Mouse (Mus musculus): ENCODE data around the gene Actr2. TPM values are rescaled to one million over a fixed set of nuclear protein-coding genes. Genes with fewer than 3 reads are reported as not detected.
A peak's percentile ranks its signal among the peaks of the same experiment; 100 is the strongest.

Gene Actr2
- polyA plus RNA-seq, 1 experiment: 392 TPM

GRCm38 (mm10) chr11:20116701-20117100 is 4.0 kb upstream of the Actr2 start:
- Histone ChIP-seq H3K27ac (ENCODE audit: insufficient read depth, low read depth, low read length) (no peak overlapping the region), H3K4me3 (ENCODE audit: insufficient read depth, low read length) (no peak overlapping the region), H3K4me1 (ENCODE audit: control insufficient read depth, insufficient read depth, low read length) (peaks cover 13% of the 10 kb centered on the region)
- TF ChIP-seq POLR2A (IDR thresholded peaks at IDR 0.05; ENCODE audit: borderline replicate concordance, low read depth, low read length) (no peak), CTCF (IDR thresholded peaks at IDR 0.05; ENCODE audit: low read depth, low read length) (no peak)

- peaks cover 13% of the 10 kb centered on the region for H3K4me1 ChIP-seq (ENCODE audit: control insufficient read depth, insufficient read depth, low read length)
- TF ChIP-seq POLR2A (IDR thresholded peaks at IDR 0.05; ENCODE audit: borderline replicate concordance, low read depth, low read length) (no peak), CTCF (IDR thresholded peaks at IDR 0.05; ENCODE audit: low read depth, low read length) (no peak)
- H3K27ac ChIP-seq (ENCODE audit: insufficient read depth, low read depth, low read length): no peak overlapping the region
- H3K4me3 ChIP-seq (ENCODE audit: insufficient read depth, low read length): no peak overlapping the region
Observed at GRCm38 (mm10) chr11:20116030-20116551, 3.4 kb upstream of the Actr2 start.

GRCm38 (mm10) chr11:20112006-20112740 is 540 bp downstream of the Actr2 start:
- peaks cover 27% of the 10 kb centered on the region for H3K4me1 ChIP-seq (ENCODE audit: control insufficient read depth, insufficient read depth, low read length)
- peak overlapping the region; percentile 98 for H3K27ac ChIP-seq (ENCODE audit: insufficient read depth, low read depth, low read length)
- peak overlapping the region; percentile 95 for H3K4me3 ChIP-seq (ENCODE audit: insufficient read depth, low read length)
- TF ChIP-seq POLR2A (IDR thresholded peaks at IDR 0.05; ENCODE audit: borderline replicate concordance, low read depth, low read length): peak; percentile 46; the same call in 1 of the 2 replicates
- no peak for TF ChIP-seq CTCF (IDR thresholded peaks at IDR 0.05; ENCODE audit: low read depth, low read length)

DNA sequence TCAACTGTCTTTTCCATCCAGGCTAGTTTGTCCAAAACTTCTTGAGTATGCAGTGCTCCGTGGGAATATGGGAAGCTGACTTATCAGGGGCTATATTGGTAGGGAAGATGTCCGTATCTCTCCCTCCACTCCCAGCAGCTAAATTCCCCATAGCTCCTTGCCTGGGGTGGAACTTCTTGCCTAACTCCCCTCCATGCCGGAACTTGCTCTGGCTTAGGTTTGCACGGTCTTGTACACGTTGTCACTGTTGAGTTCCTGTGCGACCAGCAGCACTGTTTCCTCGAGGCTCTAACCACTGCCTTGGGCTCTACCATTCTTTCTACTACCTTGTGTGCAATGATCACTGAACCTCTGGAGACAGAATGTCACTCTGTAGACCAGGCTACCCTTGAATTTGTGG is 4.6 kb downstream of the Actr2 start:
- no peak for TF ChIP-seq POLR2A (IDR thresholded peaks at IDR 0.05; ENCODE audit: borderline replicate concordance, low read depth, low read length)
- no peak for TF ChIP-seq CTCF (IDR thresholded peaks at IDR 0.05; ENCODE audit: low read depth, low read length)
- Histone ChIP-seq H3K4me3 (ENCODE audit: insufficient read depth, low read length) (peak overlapping the region; percentile 37), H3K27ac (ENCODE audit: insufficient read depth, low read depth, low read length) (peak overlapping the region; percentile 82), H3K4me1 (ENCODE audit: control insufficient read depth, insufficient read depth, low read length) (peaks cover 37% of the 10 kb centered on the region)

- Histone ChIP-seq H3K27ac (ENCODE audit: insufficient read depth, low read depth, low read length) (peak overlapping the region; percentile 82), H3K4me3 (ENCODE audit: insufficient read depth, low read length) (peak overlapping the region; percentile 37; the same call in 1 of the 2 replicates), H3K4me1 (ENCODE audit: control insufficient read depth, insufficient read depth, low read length) (peaks cover 38% of the 10 kb centered on the region)
- no peak for TF ChIP-seq CTCF (IDR thresholded peaks at IDR 0.05; ENCODE audit: low read depth, low read length)
- no peak for TF ChIP-seq POLR2A (IDR thresholded peaks at IDR 0.05; ENCODE audit: borderline replicate concordance, low read depth, low read length)
Observed at GRCm38 (mm10) chr11:20107683-20108082, 5.0 kb downstream of the Actr2 start.

DNA sequence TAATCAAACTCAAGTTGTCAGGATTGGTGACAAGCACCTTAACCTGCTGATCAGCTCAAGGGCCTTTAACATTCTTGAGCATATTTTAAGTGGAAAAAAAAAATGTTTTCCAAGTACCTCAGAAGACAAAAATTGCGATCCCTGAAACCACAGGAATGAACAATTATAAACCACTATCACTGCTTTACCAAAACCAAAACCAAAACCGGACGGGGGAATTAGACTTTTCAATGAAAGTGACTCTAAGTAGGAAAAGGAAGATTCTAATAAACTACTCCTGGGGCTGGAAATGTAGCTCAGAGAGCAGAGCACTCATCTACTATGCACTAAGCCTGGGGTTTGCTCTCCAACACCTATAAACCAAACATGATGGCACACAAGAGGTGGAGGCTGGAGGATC is 5.8 kb downstream of the Actr2 start:
- Histone ChIP-seq H3K4me1 (ENCODE audit: control insufficient read depth, insufficient read depth, low read length) (peaks cover 38% of the 10 kb centered on the region), H3K27ac (ENCODE audit: insufficient read depth, low read depth, low read length) (peak overlapping the region; percentile 31), H3K4me3 (ENCODE audit: insufficient read depth, low read length) (peak overlapping the region; percentile 14)
- no peak for TF ChIP-seq CTCF (IDR thresholded peaks at IDR 0.05; ENCODE audit: low read depth, low read length)
- TF ChIP-seq POLR2A (IDR thresholded peaks at IDR 0.05; ENCODE audit: borderline replicate concordance, low read depth, low read length): no peak

- H3K27ac ChIP-seq (ENCODE audit: insufficient read depth, low read depth, low read length): no peak overlapping the region
- H3K4me1 ChIP-seq (ENCODE audit: control insufficient read depth, insufficient read depth, low read length): peaks cover 31% of the 10 kb centered on the region
- H3K4me3 ChIP-seq (ENCODE audit: insufficient read depth, low read length): no peak overlapping the region
- TF ChIP-seq CTCF (IDR thresholded peaks at IDR 0.05; ENCODE audit: low read depth, low read length): no peak
- no peak for TF ChIP-seq POLR2A (IDR thresholded peaks at IDR 0.05; ENCODE audit: borderline replicate concordance, low read depth, low read length)
Observed at GRCm38 (mm10) chr11:20103949-20104348, 8.8 kb downstream of the Actr2 start.

GRCm38 (mm10) chr11:20086306-20086705 is 26.4 kb downstream of the Actr2 start:
- no peak for TF ChIP-seq POLR2A (IDR thresholded peaks at IDR 0.05; ENCODE audit: borderline replicate concordance, low read depth, low read length)
- no peak for TF ChIP-seq CTCF (IDR thresholded peaks at IDR 0.05; ENCODE audit: low read depth, low read length)
- no peak overlapping the region for H3K4me3 ChIP-seq (ENCODE audit: insufficient read depth, low read length)
- H3K4me1 ChIP-seq (ENCODE audit: control insufficient read depth, insufficient read depth, low read length): no peaks in the 10 kb centered on the region; the same call in 1 of the 2 replicates
- no peak overlapping the region for H3K27ac ChIP-seq (ENCODE audit: insufficient read depth, low read depth, low read length)

GRCm38 (mm10) chr11:20085635-20086034 is 27.1 kb downstream of the Actr2 start:
- no peak overlapping the region for H3K27ac ChIP-seq (ENCODE audit: insufficient read depth, low read depth, low read length)
- TF ChIP-seq POLR2A (IDR thresholded peaks at IDR 0.05; ENCODE audit: borderline replicate concordance, low read depth, low read length): no peak
- TF ChIP-seq CTCF (IDR thresholded peaks at IDR 0.05; ENCODE audit: low read depth, low read length): no peak
- no peaks in the 10 kb centered on the region; the same call in 1 of the 2 replicates for H3K4me1 ChIP-seq (ENCODE audit: control insufficient read depth, insufficient read depth, low read length)
- H3K4me3 ChIP-seq (ENCODE audit: insufficient read depth, low read length): no peak overlapping the region

GRCm38 (mm10) chr11:20075415-20075814 is 37.3 kb downstream of the Actr2 start:
- no peak overlapping the region for H3K4me3 ChIP-seq (ENCODE audit: insufficient read depth, low read length)
- no peaks in the 10 kb centered on the region for H3K4me1 ChIP-seq (ENCODE audit: control insufficient read depth, insufficient read depth, low read length)
- no peak overlapping the region for H3K27ac ChIP-seq (ENCODE audit: insufficient read depth, low read depth, low read length)
- TF ChIP-seq CTCF (IDR thresholded peaks at IDR 0.05; ENCODE audit: low read depth, low read length) (no peak), POLR2A (IDR thresholded peaks at IDR 0.05; ENCODE audit: borderline replicate concordance, low read depth, low read length) (no peak)
